Mouse (Mus musculus): ENCODE measurements at regions not wholly inside any gene's neighbourhood (a gene's known extent, or its start where the extent isn't known, plus 50 kb on each side); places are given as distances from the start of the nearest gene placed in this dataset.

DNA sequence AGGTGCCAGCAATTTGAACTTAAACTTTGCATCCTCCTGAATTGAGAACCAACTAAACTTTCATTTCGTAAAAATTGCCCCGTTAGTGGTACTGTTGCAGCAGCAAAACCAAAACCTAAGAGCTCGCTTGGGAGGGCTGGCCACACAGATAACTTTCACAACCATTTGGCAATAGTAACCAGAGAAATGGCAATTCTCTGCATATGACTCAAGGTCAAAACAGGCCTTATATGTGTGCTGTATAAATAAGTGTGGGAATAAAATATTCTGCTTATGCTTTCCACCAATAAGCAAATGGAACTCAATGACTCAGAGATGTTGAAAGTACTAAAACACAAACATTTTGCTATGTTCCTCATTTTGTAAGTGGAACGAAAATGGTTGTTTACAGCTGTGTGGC is 550.3 kb downstream of the Car8 start:
- H3K27ac ChIP-seq (ENCODE audit: low read length), result no peak overlapping the region
- no peak overlapping the region for H3K4me2 ChIP-seq (replicated peaks; ENCODE audit: low read depth, low read length)
- 86% methylated on average over 4 of the region's 4 CpGs for WGBS
- no peaks in the 10 kb centered on the region for H3K9me3 ChIP-seq (ENCODE audit: low read length)
- no peak overlapping the region for H3K4me3 ChIP-seq (ENCODE audit: low read length)
- ATAC-seq (ENCODE audit: low FRiP score, low TSS enrichment), result no peak
- H3K36me3 ChIP-seq (ENCODE audit: insufficient read depth, low read length), result no peaks in the 10 kb centered on the region
- H3K9ac ChIP-seq (replicated peaks; ENCODE audit: low read length), result no peak overlapping the region
- H3K4me1 ChIP-seq (ENCODE audit: insufficient read depth, low read length), result no peaks in the 10 kb centered on the region
- H3K27me3 ChIP-seq (ENCODE audit: insufficient read depth, low read length), result no peaks in the 10 kb centered on the region

DNA sequence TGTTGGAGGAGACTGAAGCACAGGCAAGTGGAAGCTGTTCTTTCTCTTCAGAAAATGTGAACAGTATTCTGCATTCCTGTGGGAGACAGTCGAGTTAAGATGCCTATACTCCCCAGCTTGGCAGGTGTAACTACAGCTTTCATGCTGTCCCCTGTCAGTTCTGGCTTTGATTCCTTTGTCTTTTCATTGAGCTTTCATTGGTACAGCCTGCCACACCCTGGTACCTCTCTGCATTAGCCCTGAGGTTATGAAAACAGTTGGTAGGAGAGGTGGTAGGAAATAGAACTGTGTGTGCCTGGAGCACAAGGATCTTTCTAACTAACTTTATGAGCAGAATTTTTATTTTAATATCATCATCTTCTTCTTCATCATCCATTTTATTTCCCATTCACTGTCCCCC is 551.6 kb downstream of the Car8 start:
- no peak for ATAC-seq (ENCODE audit: low FRiP score, low TSS enrichment)
- H3K27me3 ChIP-seq (ENCODE audit: insufficient read depth, low read length), result no peaks in the 10 kb centered on the region
- 81% methylated on average over 1 of the region's 1 CpGs for WGBS
- H3K4me2 ChIP-seq (replicated peaks; ENCODE audit: low read depth, low read length), result no peak overlapping the region
- H3K4me1 ChIP-seq (ENCODE audit: insufficient read depth, low read length), result no peaks in the 10 kb centered on the region
- no peak overlapping the region for H3K4me3 ChIP-seq (ENCODE audit: low read length)
- H3K9me3 ChIP-seq (ENCODE audit: low read length), result no peaks in the 10 kb centered on the region
- no peaks in the 10 kb centered on the region for H3K36me3 ChIP-seq (ENCODE audit: insufficient read depth, low read length)
- H3K9ac ChIP-seq (replicated peaks; ENCODE audit: low read length), result no peak overlapping the region
- no peak overlapping the region for H3K27ac ChIP-seq (ENCODE audit: low read length)

DNA sequence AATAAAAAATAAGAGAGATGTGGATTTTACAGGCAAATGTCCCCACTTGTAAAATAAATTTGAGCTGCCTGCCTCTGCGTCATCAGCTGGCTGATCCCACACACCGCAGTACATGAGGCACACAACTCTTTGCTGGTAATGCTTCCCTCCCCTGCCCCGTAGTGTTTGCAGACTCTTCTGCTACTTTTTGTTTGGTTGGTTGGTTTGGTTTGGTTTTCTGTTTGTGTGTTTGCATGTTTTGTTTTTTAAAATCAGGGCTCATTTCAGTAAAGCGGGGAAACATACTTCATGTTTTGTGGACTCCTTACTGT is 568.1 kb downstream of the Car8 start:
- H3K4me3 ChIP-seq (ENCODE audit: low read length), result no peak overlapping the region
- H3K4me1 ChIP-seq (ENCODE audit: insufficient read depth, low read length), result no peaks in the 10 kb centered on the region
- no peaks in the 10 kb centered on the region for H3K9me3 ChIP-seq (ENCODE audit: low read length)
- no peaks in the 10 kb centered on the region for H3K36me3 ChIP-seq (ENCODE audit: insufficient read depth, low read length)
- no peaks in the 10 kb centered on the region for H3K27me3 ChIP-seq (ENCODE audit: insufficient read depth, low read length)
- no peak overlapping the region for H3K27ac ChIP-seq (ENCODE audit: low read length)
- 64% methylated on average over 4 of the region's 4 CpGs for WGBS
- no peak overlapping the region for H3K9ac ChIP-seq (replicated peaks; ENCODE audit: low read length)
- no peak overlapping the region for H3K4me2 ChIP-seq (replicated peaks; ENCODE audit: low read depth, low read length)
- peak; percentile 57; the same call in 1 of the 2 replicates for ATAC-seq (ENCODE audit: low FRiP score, low TSS enrichment)

DNA sequence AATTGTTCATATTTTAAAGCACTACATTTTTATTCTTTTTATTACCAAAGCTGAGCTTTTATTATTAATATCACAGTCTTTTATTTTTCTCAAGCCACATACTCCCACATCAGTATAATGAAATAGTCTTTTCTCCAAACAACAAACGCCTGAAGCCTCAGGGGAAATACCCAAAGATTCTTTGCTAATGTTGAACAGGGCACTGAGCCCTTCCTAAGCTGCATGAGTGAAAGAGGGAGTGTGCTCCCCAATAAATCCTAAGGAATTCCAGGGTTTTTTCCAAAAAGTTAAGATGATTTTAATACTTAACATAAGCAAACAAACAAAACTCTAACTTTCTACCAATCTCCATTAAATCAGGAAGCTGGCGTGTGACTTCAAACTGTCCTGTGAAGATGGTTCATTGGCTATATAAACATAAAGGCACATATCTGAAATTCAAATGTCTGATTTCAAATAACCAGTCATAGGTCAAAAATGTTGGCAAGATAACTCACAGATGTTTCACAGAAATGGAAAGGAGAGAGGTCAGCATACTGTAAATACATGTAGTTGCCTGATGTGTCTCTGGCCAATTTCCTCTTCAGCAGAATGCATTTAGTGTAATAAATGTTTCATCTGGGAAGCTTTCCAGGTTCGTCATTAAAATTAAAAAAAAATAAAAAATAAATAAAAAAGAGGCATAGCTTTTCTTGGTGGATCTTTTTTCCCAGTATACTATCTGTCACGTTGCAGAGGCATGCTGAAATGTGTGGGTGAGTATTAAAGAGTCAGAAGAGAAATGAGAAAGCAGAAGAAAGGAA is 568.6 kb downstream of the Car8 start:
- H3K27ac ChIP-seq (ENCODE audit: low read length), result no peak overlapping the region
- H3K4me3 ChIP-seq (ENCODE audit: low read length), result no peak overlapping the region
- H3K9me3 ChIP-seq (ENCODE audit: low read length), result no peaks in the 10 kb centered on the region
- H3K4me1 ChIP-seq (ENCODE audit: insufficient read depth, low read length), result no peaks in the 10 kb centered on the region
- H3K27me3 ChIP-seq (ENCODE audit: insufficient read depth, low read length), result no peaks in the 10 kb centered on the region
- WGBS, result 48% methylated on average over 4 of the region's 4 CpGs
- H3K36me3 ChIP-seq (ENCODE audit: insufficient read depth, low read length), result no peaks in the 10 kb centered on the region
- ATAC-seq (ENCODE audit: low FRiP score, low TSS enrichment), result peak; percentile 75; the same call in 1 of the 2 replicates
- no peak overlapping the region for H3K9ac ChIP-seq (replicated peaks; ENCODE audit: low read length)
- H3K4me2 ChIP-seq (replicated peaks; ENCODE audit: low read depth, low read length), result no peak overlapping the region

DNA sequence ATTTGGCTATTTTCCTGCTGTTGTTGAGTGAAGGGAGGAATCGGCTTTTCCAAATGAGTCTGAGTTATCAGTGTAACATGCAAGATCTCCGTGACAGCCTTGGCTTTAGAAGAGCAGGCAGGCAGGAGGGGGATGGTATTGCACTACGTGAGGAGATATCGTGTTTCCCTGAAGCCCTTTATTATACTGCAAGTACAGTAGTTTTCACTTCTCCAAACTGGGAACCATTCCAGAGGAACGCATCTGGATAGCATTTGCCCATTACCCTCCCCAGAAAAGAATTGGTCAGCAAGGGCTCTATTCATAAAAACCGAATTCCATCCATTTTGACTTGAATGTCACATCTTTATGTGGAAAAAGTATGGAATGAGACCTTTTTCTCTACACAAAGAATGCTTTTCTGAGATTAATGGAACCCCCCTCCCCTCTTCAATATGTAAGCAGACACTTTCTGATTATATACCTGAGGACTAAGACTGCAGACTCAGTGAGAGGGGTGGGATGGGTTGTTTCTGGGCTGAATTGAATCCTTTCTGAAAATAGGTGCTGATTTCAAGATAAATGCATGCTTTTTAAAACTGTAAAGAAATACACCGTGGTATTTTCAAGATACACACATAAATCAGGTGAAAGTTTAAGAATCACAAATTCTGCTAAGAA is 571.8 kb downstream of the Car8 start:
- no peak for ATAC-seq (ENCODE audit: low FRiP score, low TSS enrichment)
- Histone ChIP-seq H3K4me3 (ENCODE audit: low read length) (no peak overlapping the region), H3K4me1 (ENCODE audit: insufficient read depth, low read length) (no peaks in the 10 kb centered on the region), H3K9ac (replicated peaks; ENCODE audit: low read length) (no peak overlapping the region), H3K9me3 (ENCODE audit: low read length) (no peaks in the 10 kb centered on the region), H3K36me3 (ENCODE audit: insufficient read depth, low read length) (no peaks in the 10 kb centered on the region), H3K4me2 (replicated peaks; ENCODE audit: low read depth, low read length) (no peak overlapping the region), H3K27me3 (ENCODE audit: insufficient read depth, low read length) (no peaks in the 10 kb centered on the region), H3K27ac (ENCODE audit: low read length) (no peak overlapping the region)
- WGBS, result 50% methylated on average over 7 of the region's 7 CpGs

GRCm38 (mm10) chr4:7642878-7643590 is 595.8 kb downstream of the Car8 start:
- Histone ChIP-seq H3K9me3 (ENCODE audit: low read length) (no peaks in the 10 kb centered on the region), H3K27ac (ENCODE audit: low read length) (no peak overlapping the region), H3K9ac (replicated peaks; ENCODE audit: low read length) (no peak overlapping the region), H3K4me2 (replicated peaks; ENCODE audit: low read depth, low read length) (no peak overlapping the region), H3K36me3 (ENCODE audit: insufficient read depth, low read length) (no peaks in the 10 kb centered on the region), H3K4me1 (ENCODE audit: insufficient read depth, low read length) (no peaks in the 10 kb centered on the region), H3K4me3 (ENCODE audit: low read length) (no peak overlapping the region), H3K27me3 (ENCODE audit: insufficient read depth, low read length) (no peaks in the 10 kb centered on the region)
- WGBS, result 89% methylated on average over 8 of the region's 8 CpGs
- no peak for ATAC-seq (ENCODE audit: low FRiP score, low TSS enrichment)

- WGBS, result 68% methylated on average over 4 of the region's 4 CpGs
- Histone ChIP-seq H3K27me3 (ENCODE audit: insufficient read depth, low read length) (no peaks in the 10 kb centered on the region), H3K27ac (ENCODE audit: low read length) (no peak overlapping the region), H3K36me3 (ENCODE audit: insufficient read depth, low read length) (no peaks in the 10 kb centered on the region), H3K9ac (replicated peaks; ENCODE audit: low read length) (no peak overlapping the region), H3K9me3 (ENCODE audit: low read length) (no peaks in the 10 kb centered on the region), H3K4me3 (ENCODE audit: low read length) (no peak overlapping the region), H3K4me2 (replicated peaks; ENCODE audit: low read depth, low read length) (no peak overlapping the region), H3K4me1 (ENCODE audit: insufficient read depth, low read length) (no peaks in the 10 kb centered on the region)
- ATAC-seq (ENCODE audit: low FRiP score, low TSS enrichment), result no peak
Observed at GRCm38 (mm10) chr4:7597671-7598390, 641.0 kb downstream of the Car8 start.

GRCm38 (mm10) chr4:7596116-7596515 is 642.7 kb downstream of the Car8 start:
- H3K27me3 ChIP-seq (ENCODE audit: insufficient read depth, low read length), result no peaks in the 10 kb centered on the region
- no peak overlapping the region for H3K4me3 ChIP-seq (ENCODE audit: low read length)
- H3K9me3 ChIP-seq (ENCODE audit: low read length), result no peaks in the 10 kb centered on the region
- no peak overlapping the region for H3K27ac ChIP-seq (ENCODE audit: low read length)
- no peak overlapping the region for H3K9ac ChIP-seq (replicated peaks; ENCODE audit: low read length)
- no peak for ATAC-seq (ENCODE audit: low FRiP score, low TSS enrichment)
- H3K36me3 ChIP-seq (ENCODE audit: insufficient read depth, low read length), result no peaks in the 10 kb centered on the region
- no peaks in the 10 kb centered on the region for H3K4me1 ChIP-seq (ENCODE audit: insufficient read depth, low read length)
- WGBS, result 48% methylated on average over 4 of the region's 4 CpGs
- no peak overlapping the region for H3K4me2 ChIP-seq (replicated peaks; ENCODE audit: low read depth, low read length)

DNA sequence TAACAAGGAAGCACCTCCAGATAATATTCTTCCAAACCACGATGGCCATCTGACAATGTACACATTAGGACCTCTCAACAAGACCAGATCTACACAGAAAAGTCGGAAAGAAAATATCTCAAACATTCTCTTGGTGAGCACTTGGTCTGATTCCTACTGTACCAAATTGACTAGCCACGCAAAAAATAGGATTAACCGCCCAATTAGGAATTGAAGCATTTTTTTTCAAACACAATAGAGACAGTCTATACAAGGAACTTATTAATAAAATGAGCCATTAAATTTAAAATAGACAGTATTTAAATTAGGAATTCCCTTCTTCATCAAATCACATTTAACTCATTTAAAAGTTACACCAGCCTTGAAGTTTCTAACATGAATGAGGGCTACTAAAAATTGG is 655.0 kb downstream of the Car8 start:
- H3K4me2 ChIP-seq (replicated peaks; ENCODE audit: low read depth, low read length), result no peak overlapping the region
- 0 out of 2 replicates have a peak, but pooled peaks cover 4% of the 10 kb centered on the region for H3K4me1 ChIP-seq (ENCODE audit: insufficient read depth, low read length)
- no peak overlapping the region for H3K9ac ChIP-seq (replicated peaks; ENCODE audit: low read length)
- no peak overlapping the region for H3K4me3 ChIP-seq (ENCODE audit: low read length)
- no peaks in the 10 kb centered on the region for H3K36me3 ChIP-seq (ENCODE audit: insufficient read depth, low read length)
- H3K27ac ChIP-seq (ENCODE audit: low read length), result no peak overlapping the region
- 87% methylated on average over 4 of the region's 4 CpGs for WGBS
- no peaks in the 10 kb centered on the region for H3K27me3 ChIP-seq (ENCODE audit: insufficient read depth, low read length)
- H3K9me3 ChIP-seq (ENCODE audit: low read length), result no peaks in the 10 kb centered on the region
- ATAC-seq (ENCODE audit: low FRiP score, low TSS enrichment), result no peak

Data from kidney, embryonic 16.5 days (tissue).